8 mouse cellular contexts compared by ENCODE assay signal in the genomic region with DNA sequence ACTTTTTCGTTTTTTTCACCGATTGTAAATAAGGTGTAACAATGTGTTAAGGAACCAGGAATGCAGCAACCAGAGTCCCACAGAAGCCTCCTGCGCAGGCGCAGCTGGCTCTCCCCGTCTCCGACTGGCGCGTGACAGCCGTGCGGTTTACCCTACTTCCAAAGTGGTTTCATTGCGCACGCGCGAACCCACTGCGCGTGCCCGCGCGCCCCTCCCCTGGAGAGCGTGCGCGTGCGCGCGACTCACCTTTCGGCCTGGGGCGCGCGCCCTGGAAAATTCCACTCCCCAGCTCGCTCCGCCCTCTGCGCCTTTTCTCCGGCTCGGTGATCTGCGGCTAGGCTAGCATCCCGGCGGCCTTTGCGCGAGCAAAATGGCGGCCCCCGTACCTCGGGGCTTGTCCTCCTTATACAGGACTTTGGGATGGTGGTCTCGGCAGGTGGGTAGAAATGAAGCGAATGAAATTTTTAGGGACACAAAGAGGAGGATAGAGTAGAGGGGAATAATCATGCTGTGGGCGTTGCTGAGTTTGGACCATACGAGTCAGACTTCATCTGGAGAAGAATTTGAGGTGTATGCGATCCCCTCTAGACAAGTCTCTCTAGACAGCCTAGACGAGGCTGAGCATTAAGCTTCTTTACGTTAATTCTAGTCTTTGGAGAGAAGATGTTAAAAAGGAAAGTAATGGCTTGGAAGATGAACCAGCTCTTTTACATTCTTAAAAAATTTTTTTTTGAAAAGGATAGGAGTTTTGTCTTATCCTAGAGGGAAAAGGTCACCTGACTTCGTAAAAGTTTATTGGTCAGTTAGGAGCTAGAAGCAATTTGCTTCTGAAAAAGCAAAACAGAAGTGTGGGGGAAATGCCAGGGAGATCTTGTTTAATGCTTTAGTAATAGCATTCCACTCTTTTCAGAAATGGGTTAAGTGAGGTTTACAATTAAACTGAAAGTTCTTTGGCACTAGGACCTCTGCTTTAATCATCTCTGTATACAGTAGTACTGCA. TPM values are rescaled to one million over a fixed set of nuclear protein-coding genes. Genes with fewer than 3 reads are reported as not detected.
DNase-seq lines count a peak whose midpoint lies in the region; ATAC-seq lines count a peak whose summit lies in the region.

A gene (plus strand): TSS at position 213 of the 1,000 bp plus-strand sequence.

- H3K27me3 ChIP-seq in forebrain, embryonic 11.5 days (ENCODE audit: control insufficient read depth, insufficient read depth, low read length), result no peaks in the 10 kb centered on the region
- no peaks in the 10 kb centered on the region for H3K27me3 ChIP-seq in heart, embryonic 16.5 days (ENCODE audit: control insufficient read depth, insufficient read depth, low read length)
- H3K27me3 ChIP-seq in liver, embryonic 15.5 days, result peaks cover 17% of the 10 kb centered on the region
- no peaks in the 10 kb centered on the region for H3K27me3 ChIP-seq in neural tube, embryonic 12.5 days (replicated peaks)

- H3K36me3 ChIP-seq in forebrain, embryonic 11.5 days (ENCODE audit: control insufficient read depth, insufficient read depth, low read length), result no peaks in the 10 kb centered on the region
- H3K36me3 ChIP-seq in heart, embryonic 16.5 days (ENCODE audit: control insufficient read depth, insufficient read depth), result no peaks in the 10 kb centered on the region
- 0 out of 2 replicates have a peak, but pooled peaks cover 4% of the 10 kb centered on the region for H3K36me3 ChIP-seq in liver, embryonic 15.5 days (replicated peaks)
- H3K36me3 ChIP-seq in neural tube, embryonic 12.5 days, result peaks cover 4% of the 10 kb centered on the region; the same call in 1 of the 2 replicates

- peak within 1 kb of the TSS; percentile 51 for H3K4me2 ChIP-seq in forebrain, embryonic 11.5 days (ENCODE audit: low read depth, low read length, severe bottlenecking)
- H3K4me2 ChIP-seq in heart, embryonic 16.5 days (ENCODE audit: low read depth, low read length), result peak within 1 kb of the TSS; percentile 70
- peak within 1 kb of the TSS; percentile 70 for H3K4me2 ChIP-seq in liver, embryonic 15.5 days
- H3K4me2 ChIP-seq in neural tube, embryonic 12.5 days (replicated peaks), result peak within 1 kb of the TSS; percentile 61

- peak within 1 kb of the TSS; percentile 36 for H3K4me3 ChIP-seq in forebrain, embryonic 11.5 days (ENCODE audit: low read depth, low read length)
- H3K4me3 ChIP-seq in heart, embryonic 16.5 days (ENCODE audit: low read length), result peak within 1 kb of the TSS; percentile 77
- H3K4me3 ChIP-seq in liver, embryonic 15.5 days (replicated peaks), result peak within 1 kb of the TSS; percentile 75
- peak within 1 kb of the TSS; percentile 50 for H3K4me3 ChIP-seq in neural tube, embryonic 12.5 days

- peak; percentile 98 to 99 for DNase-seq in CD8-positive naive resting alpha-beta T cell, adult 2 months (ENCODE audit: low read depth in 2 of 2, low spot score in 2 of 2)
- peak; percentile 97 for DNase-seq in c-Kit-positive CD71-negative TER-119-negative erythroid progenitor cells, embryonic 14.5 days (ENCODE audit: low read depth)
- DNase-seq in forebrain, embryonic 11.5 days (ENCODE audit: low spot score), result peak; percentile 100
- peak; percentile 99 for DNase-seq in kidney, postnatal 36 days
- peak; percentile 93 for DNase-seq in telencephalon, adult 2 months (ENCODE audit: low read depth, low spot score)

- peak within 1 kb of the TSS; percentile 53 for H3K9ac ChIP-seq in forebrain, embryonic 11.5 days (ENCODE audit: low read length)
- H3K9ac ChIP-seq in heart, embryonic 16.5 days (ENCODE audit: low read length), result peak within 1 kb of the TSS; percentile 79
- peak within 1 kb of the TSS; percentile 69 for H3K9ac ChIP-seq in liver, embryonic 15.5 days
- H3K9ac ChIP-seq in neural tube, embryonic 12.5 days, result peak within 1 kb of the TSS; percentile 53

- H3K9me3 ChIP-seq in forebrain, embryonic 11.5 days (ENCODE audit: control insufficient read depth, low read length), result no peaks in the 10 kb centered on the region
- H3K9me3 ChIP-seq in heart, embryonic 16.5 days (replicated peaks; ENCODE audit: control insufficient read depth, low read length), result no peaks in the 10 kb centered on the region
- H3K9me3 ChIP-seq in liver, embryonic 15.5 days (replicated peaks), result no peaks in the 10 kb centered on the region
- H3K9me3 ChIP-seq in neural tube, embryonic 12.5 days, result no peaks in the 10 kb centered on the region

- ATAC-seq in forebrain, embryonic 11.5 days (replicated peaks; ENCODE audit: low FRiP score), result peak; percentile 92
- ATAC-seq in heart, embryonic 16.5 days (replicated peaks; ENCODE audit: extremely low read depth, insufficient read depth, low FRiP score), result peak; percentile 97
- ATAC-seq in liver, embryonic 15.5 days (ENCODE audit: insufficient read depth), result peak; percentile 93
- ATAC-seq in neural tube, embryonic 12.5 days (ENCODE audit: low FRiP score, low read depth), result peak; percentile 92

- no peak within 1 kb of the TSS for H3K27ac ChIP-seq in forebrain, embryonic 11.5 days (ENCODE audit: low read depth, low read length)
- H3K27ac ChIP-seq in heart, embryonic 16.5 days (ENCODE audit: low read length), result peak within 1 kb of the TSS; percentile 78
- H3K27ac ChIP-seq in liver, embryonic 15.5 days (replicated peaks), result peak within 1 kb of the TSS; percentile 58
- H3K27ac ChIP-seq in neural tube, embryonic 12.5 days, result 0 out of 2 replicates have a peak within 1 kb of the TSS, but pooled peaks have one; percentile 46

- under 1% methylated on average over 50 of the region's 50 CpGs for WGBS in forebrain, embryonic 11.5 days
- under 1% methylated on average over 50 of the region's 50 CpGs for WGBS in heart, embryonic 16.5 days
- under 1% methylated on average over 50 of the region's 50 CpGs for WGBS in liver, embryonic 15.5 days (ENCODE audit: insufficient replicate concordance)
- under 1% methylated on average over 50 of the region's 50 CpGs for WGBS in neural tube, embryonic 12.5 days

- no peaks in the 10 kb centered on the region; the same call in 1 of the 2 replicates for H3K4me1 ChIP-seq in forebrain, embryonic 11.5 days (replicated peaks; ENCODE audit: control insufficient read depth, insufficient read depth, low read length)
- peaks cover 15% of the 10 kb centered on the region for H3K4me1 ChIP-seq in heart, embryonic 16.5 days (ENCODE audit: control insufficient read depth, insufficient read depth, low read length)
- H3K4me1 ChIP-seq in liver, embryonic 15.5 days (replicated peaks), result peaks cover 19% of the 10 kb centered on the region
- peaks cover 11% of the 10 kb centered on the region for H3K4me1 ChIP-seq in neural tube, embryonic 12.5 days

RNA-seq across cellular contexts. Expression of the gene that starts here (rescaled TPM):
- 55.9 and 59.9 TPM in 2 replicates for polyA plus RNA-seq in forebrain, embryonic 11.5 days (2014; fragmentation: Nextera tagmentation; extraction: Ambion mirVana)
- 58.1 and 59.8 TPM in 2 replicates for polyA plus RNA-seq in heart, embryonic 16.5 days (2015; fragmentation: Nextera tagmentation; extraction: Ambion mirVana)
- 21.4 and 24.4 TPM in 2 replicates for polyA plus RNA-seq in liver, embryonic 15.5 days (2015; fragmentation: Nextera tagmentation; extraction: Ambion mirVana)
- 42.3 and 48.9 TPM in 2 replicates for polyA plus RNA-seq in neural tube, embryonic 12.5 days (2016; fragmentation: Nextera tagmentation; extraction: Ambion mirVana)
